Mouse (Mus musculus) heart, postnatal 0 days (tissue): ENCODE measurements around the gene Amph. TPM values are rescaled to one million over a fixed set of nuclear protein-coding genes. Genes with fewer than 3 reads are reported as not detected.

Source experiments
- ATAC-seq: fragments of 200-750 bp; cut with Nextera tagmentation; 2 replicates; pipeline ENCODE4 v1.8.0; 2017; ENCODE audit warnings: low read depth, moderate number of reproducible peaks, moderate library complexity; ENCODE audit not compliant: insufficient read depth
- DNase-seq: peaks from one replicate; pipeline ENCODE4 v3.0.0-alpha.2; 2016; ENCODE audit warnings: low spot score
- H3K27ac ChIP-seq: fragments of 300-500 bp; sonication (generic); 2 replicates; pipeline ENCODE4 v1.5.1; 2014; ENCODE audit warnings: low read depth, mild to moderate bottlenecking
- H3K27me3 ChIP-seq: fragments of 300-500 bp; sonication (generic); 2 replicates; pipeline ENCODE4 v1.6.1; 2014; ENCODE audit warnings: low read length, mixed read lengths; ENCODE audit not compliant: control insufficient read depth, insufficient read depth
- H3K36me3 ChIP-seq: fragments of 300-500 bp; sonication (generic); replicated peaks from 2 replicates; pipeline ENCODE4 v1.6.1; 2014; ENCODE audit warnings: low read length, mixed read lengths; ENCODE audit not compliant: control insufficient read depth, insufficient read depth
- H3K4me1 ChIP-seq: fragments of 300-500 bp; sonication (generic); 2 replicates; pipeline ENCODE4 v1.6.1; 2014; ENCODE audit warnings: antibody characterized with exemption; ENCODE audit not compliant: control insufficient read depth, insufficient read depth
- H3K4me2 ChIP-seq: fragments of 300-500 bp; sonication (generic); 2 replicates; pipeline ENCODE4 v1.6.1; 2014; ENCODE audit warnings: low read depth, mild to moderate bottlenecking, low read length, moderate library complexity
- H3K4me3 ChIP-seq: fragments of 300-500 bp; sonication (generic); 2 replicates; pipeline ENCODE4 v1.5.1; 2014; ENCODE audit warnings: low read depth, low read length
- H3K9ac ChIP-seq: fragments of 300-500 bp; sonication (generic); replicated peaks from 2 replicates; pipeline ENCODE4 v1.6.1; 2014; ENCODE audit warnings: low read depth, low read length, mixed read lengths
- H3K9me3 ChIP-seq: fragments of 300-500 bp; sonication (generic); replicated peaks from 2 replicates; pipeline ENCODE4 v1.6.1; 2016; ENCODE audit warnings: low read length; ENCODE audit not compliant: control insufficient read depth
- CTCF ChIP-seq: IDR thresholded peaks from 2 replicates; pipeline ENCODE4 v1.5.1; 2016; ENCODE audit warnings: antibody characterized with exemption, control low read depth, low read depth
- EP300 ChIP-seq: IDR thresholded peaks from 2 replicates; pipeline ENCODE4 v1.6.1; 2016; ENCODE audit warnings: antibody characterized with exemption, low read depth
- WGBS: fragments of 180-500 bp; shearing (Covaris S2); extraction: QIAGEN DNeasy Blood & Tissue Kit; methylation state at CpG from one replicate; pipeline ENCODE4 v1.1.7; 2014; 5-methylcytosine and 5-hydroxymethylcytosine counted together
- polyA plus RNA-seq: library from polyadenylated mRNA; unstranded; fragments of >200 nt; fragmentation: Nextera tagmentation; extraction: Ambion mirVana; gene quantifications from 2 replicates; pipeline ENCODE4 v1.2.1, GENCODE M21; 2015
- total RNA-seq: library from RNA; depleted of rRNA; stranded (reverse); fragments of >200 nt; gene quantifications from 2 replicates; pipeline ENCODE4 v1.2.3, GENCODE M21; 2014; ENCODE audit warnings: low replicate concordance

Gene Amph
- total and polyA plus RNA-seq, 2 experiments from 2014 or later = 0.18 to 0.42 TPM

- Histone ChIP-seq H3K4me2 (no peak overlapping the region), H3K9ac (no peak overlapping the region), H3K4me1 (no peaks in the 10 kb centered on the region), H3K4me3 (no peak overlapping the region), H3K9me3 (no peaks in the 10 kb centered on the region), H3K27ac (no peak overlapping the region), H3K36me3 (no peaks in the 10 kb centered on the region), H3K27me3 (no peaks in the 10 kb centered on the region)
- no peak for ATAC-seq
- WGBS = 83% methylated on average over 2 of the region's 2 CpGs
- no peak for DNase-seq
- no peak for TF ChIP-seq CTCF
- no peak for TF ChIP-seq EP300
Observed at GRCm38 (mm10) chr13:19138550-19138949, 190.5 kb downstream of the Amph start.

- H3K4me2 ChIP-seq = no peak overlapping the region
- H3K9me3 ChIP-seq = no peaks in the 10 kb centered on the region
- H3K36me3 ChIP-seq = no peaks in the 10 kb centered on the region
- H3K4me3 ChIP-seq = no peak overlapping the region
- ATAC-seq (no peak), DNase-seq (no peak)
- WGBS = 75% methylated on average over 7 of the region's 7 CpGs
- no peak overlapping the region for H3K27ac ChIP-seq
- no peaks in the 10 kb centered on the region for H3K4me1 ChIP-seq
- no peak for TF ChIP-seq CTCF
- no peak for TF ChIP-seq EP300
- H3K9ac ChIP-seq = no peak overlapping the region
- H3K27me3 ChIP-seq = no peaks in the 10 kb centered on the region
Observed at GRCm38 (mm10) chr13:19139104-19139503, 191.1 kb downstream of the Amph start.

GRCm38 (mm10) chr13:19139771-19140170 lies 191.8 kb downstream of the Amph start:
- Histone ChIP-seq H3K4me1 (no peaks in the 10 kb centered on the region), H3K9me3 (no peaks in the 10 kb centered on the region), H3K27ac (no peak overlapping the region), H3K36me3 (no peaks in the 10 kb centered on the region), H3K4me2 (no peak overlapping the region), H3K4me3 (no peak overlapping the region), H3K9ac (no peak overlapping the region), H3K27me3 (no peaks in the 10 kb centered on the region)
- DNase-seq = no peak
- WGBS = 59% methylated on average over 1 of the region's 1 CpGs
- no peak for TF ChIP-seq EP300
- TF ChIP-seq CTCF = no peak
- ATAC-seq = no peak

- no peak overlapping the region for H3K27ac ChIP-seq
- no peak overlapping the region for H3K4me2 ChIP-seq
- H3K9me3 ChIP-seq = no peaks in the 10 kb centered on the region
- ATAC-seq (no peak), DNase-seq (no peak)
- no peaks in the 10 kb centered on the region for H3K36me3 ChIP-seq
- H3K27me3 ChIP-seq = no peaks in the 10 kb centered on the region
- no peak overlapping the region for H3K4me3 ChIP-seq
- TF ChIP-seq CTCF (no peak), EP300 (no peak)
- WGBS = 79% methylated on average over 3 of the region's 3 CpGs
- H3K4me1 ChIP-seq = no peaks in the 10 kb centered on the region
- H3K9ac ChIP-seq = no peak overlapping the region
Observed at GRCm38 (mm10) chr13:19143766-19144165, 195.8 kb downstream of the Amph start.

GRCm38 (mm10) chr13:19147468-19147867 lies 199.5 kb downstream of the Amph start:
- no peaks in the 10 kb centered on the region for H3K36me3 ChIP-seq
- H3K4me1 ChIP-seq = no peaks in the 10 kb centered on the region
- no peak for DNase-seq
- ATAC-seq = no peak
- TF ChIP-seq EP300 (no peak), CTCF (no peak)
- no peaks in the 10 kb centered on the region for H3K27me3 ChIP-seq
- no peaks in the 10 kb centered on the region for H3K9me3 ChIP-seq
- H3K4me3 ChIP-seq = no peak overlapping the region
- H3K9ac ChIP-seq = no peak overlapping the region
- no peak overlapping the region for H3K27ac ChIP-seq
- 76% methylated on average over 3 of the region's 3 CpGs for WGBS
- H3K4me2 ChIP-seq = no peak overlapping the region

GRCm38 (mm10) chr13:19149574-19149973 lies 201.6 kb downstream of the Amph start:
- no peak overlapping the region for H3K4me3 ChIP-seq
- H3K27ac ChIP-seq = no peak overlapping the region
- WGBS = 63% methylated on average over 8 of the region's 8 CpGs
- H3K9me3 ChIP-seq = no peaks in the 10 kb centered on the region
- H3K36me3 ChIP-seq = no peaks in the 10 kb centered on the region
- H3K4me2 ChIP-seq = no peak overlapping the region
- H3K27me3 ChIP-seq = no peaks in the 10 kb centered on the region
- ATAC-seq (no peak), DNase-seq (no peak)
- TF ChIP-seq CTCF = no peak
- no peak for TF ChIP-seq EP300
- no peak overlapping the region for H3K9ac ChIP-seq
- H3K4me1 ChIP-seq = no peaks in the 10 kb centered on the region
